Mouse (Mus musculus): ENCODE measurements around the gene Paqr7. TPM values are rescaled to one million over a fixed set of nuclear protein-coding genes. Genes with fewer than 3 reads are reported as not detected.

Paqr7 gene
- polyA plus RNA-seq, 1 experiment: 48.2 TPM

DNA sequence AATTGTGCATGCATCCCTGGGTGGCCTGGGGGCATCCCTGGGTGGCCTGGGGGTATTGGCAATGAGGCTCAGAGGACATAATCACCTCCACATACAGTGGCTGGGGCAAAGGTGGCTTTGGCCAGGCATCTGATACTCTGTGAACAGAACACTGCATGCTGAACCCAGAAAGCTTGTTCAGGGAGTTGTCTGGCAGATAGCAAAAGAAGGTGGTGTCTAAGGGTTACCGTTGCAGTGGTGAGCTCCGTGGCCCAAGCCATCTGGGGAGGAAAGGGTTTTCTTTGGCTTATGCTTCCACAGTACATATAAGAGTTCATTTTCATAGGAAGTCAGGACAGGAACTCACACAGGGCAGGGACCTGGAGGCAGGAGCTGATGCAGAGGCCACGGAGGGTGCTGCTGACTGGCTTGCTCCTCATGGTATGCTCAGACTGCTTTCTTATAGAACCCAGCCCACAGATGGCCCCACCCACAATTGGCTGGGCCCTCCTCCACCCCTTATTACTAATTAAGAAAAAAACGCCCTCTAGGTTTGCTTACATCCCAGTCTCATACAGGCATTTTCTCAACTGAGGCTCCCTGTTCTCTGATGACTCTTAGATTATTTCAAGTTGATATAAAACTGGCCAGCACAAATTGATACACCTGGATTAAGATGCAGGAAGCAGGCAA is 7.3 kb downstream of the Paqr7 start:
- no peak for DNase-seq (ENCODE audit: low read depth)

DNA sequence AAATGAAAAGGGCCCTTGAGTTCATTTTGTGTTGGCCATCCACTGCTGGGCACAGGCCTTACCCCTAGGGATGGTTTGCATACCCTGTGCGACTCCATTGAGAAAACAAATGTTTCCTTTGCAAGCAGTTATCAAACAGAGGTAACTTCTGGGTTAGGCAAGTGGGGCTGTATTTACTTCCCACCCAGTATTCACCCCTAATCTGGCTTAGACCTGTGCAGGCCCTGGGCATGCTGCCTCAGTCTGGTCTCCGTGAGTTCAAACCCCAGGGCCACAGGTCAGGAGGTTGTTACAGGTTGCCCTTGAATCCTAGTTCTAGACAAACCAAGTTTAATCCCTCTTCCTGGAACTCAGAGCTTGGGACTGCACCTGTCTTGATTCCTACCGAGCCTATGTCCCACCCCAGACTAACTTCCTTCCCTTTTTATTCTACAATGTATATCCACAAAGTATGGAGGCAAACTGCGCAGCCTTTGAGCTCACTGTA is 8.8 kb downstream of the Paqr7 start:
- DNase-seq (ENCODE audit: low read depth): no peak

DNA sequence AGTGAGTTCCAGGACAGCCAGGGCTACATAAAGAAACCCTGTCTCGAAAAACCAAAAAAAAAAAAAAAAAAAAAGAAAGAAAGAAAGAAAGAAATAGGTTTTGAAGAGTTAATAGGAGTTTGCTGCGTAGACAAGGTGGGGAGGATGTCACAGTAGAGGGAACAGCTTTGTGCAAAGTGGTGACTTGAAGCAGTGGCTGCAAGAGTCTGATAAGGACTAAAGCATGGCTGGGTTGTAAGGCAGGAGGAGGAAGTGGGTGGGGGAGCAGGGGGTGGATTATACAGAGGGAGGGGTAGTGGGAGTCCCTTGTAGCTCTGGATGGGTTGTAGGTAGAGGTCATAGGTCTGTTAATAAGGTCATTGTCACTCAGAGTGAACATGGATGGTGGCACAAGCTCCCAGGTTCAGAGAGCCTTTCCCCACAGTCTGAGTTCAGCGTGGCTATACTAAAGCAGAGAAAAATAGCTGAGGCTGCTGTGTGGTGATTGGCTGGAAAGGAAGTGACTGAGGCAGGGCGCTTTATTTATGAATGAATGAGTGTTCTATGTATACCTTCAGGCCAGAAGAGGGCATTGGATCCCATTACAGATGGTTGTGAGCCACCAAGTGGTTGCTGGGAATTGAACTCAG is 9.6 kb downstream of the Paqr7 start:
- DNase-seq (ENCODE audit: low read depth): no peak

DNA sequence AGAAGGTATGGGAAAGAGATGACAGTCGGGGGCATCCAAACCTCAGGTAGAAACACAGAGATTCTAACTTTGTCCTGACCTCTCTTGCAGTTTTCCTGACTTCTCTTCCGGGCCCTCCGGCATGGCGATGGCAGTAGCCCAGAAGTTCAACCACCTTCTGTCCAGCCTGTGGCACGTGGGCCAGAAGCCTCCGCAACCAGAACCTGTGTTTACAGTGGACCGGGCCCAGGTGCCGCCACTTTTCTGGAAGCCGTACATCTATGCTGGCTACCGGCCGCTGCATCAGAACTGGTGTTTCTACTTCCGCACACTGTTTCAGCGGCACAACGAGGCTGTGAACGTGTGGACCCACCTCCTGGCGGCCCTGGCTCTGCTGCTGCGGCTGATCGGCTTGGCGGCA is 10.2 kb downstream of the Paqr7 start:
- DNase-seq (ENCODE audit: low read depth): no peak

DNA sequence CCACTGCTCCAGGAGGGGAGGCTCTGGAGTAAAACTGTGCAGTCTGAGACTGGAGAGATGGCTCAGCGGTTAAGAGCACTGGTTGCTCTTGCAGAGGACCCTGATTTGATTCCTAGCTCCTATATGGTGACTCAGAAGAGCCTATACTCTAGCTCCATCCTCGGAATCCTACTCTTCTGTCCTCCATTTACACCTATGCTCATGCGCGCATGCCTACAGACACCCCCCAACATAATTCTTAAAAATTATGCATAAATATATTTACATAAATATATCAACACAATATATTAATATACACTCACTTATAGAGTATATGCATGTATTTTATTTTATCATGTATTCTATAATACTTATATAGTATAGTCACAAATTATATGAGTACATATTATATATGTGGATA is 13.9 kb downstream of the Paqr7 start:
- no peak for DNase-seq (ENCODE audit: low read depth)

DNA sequence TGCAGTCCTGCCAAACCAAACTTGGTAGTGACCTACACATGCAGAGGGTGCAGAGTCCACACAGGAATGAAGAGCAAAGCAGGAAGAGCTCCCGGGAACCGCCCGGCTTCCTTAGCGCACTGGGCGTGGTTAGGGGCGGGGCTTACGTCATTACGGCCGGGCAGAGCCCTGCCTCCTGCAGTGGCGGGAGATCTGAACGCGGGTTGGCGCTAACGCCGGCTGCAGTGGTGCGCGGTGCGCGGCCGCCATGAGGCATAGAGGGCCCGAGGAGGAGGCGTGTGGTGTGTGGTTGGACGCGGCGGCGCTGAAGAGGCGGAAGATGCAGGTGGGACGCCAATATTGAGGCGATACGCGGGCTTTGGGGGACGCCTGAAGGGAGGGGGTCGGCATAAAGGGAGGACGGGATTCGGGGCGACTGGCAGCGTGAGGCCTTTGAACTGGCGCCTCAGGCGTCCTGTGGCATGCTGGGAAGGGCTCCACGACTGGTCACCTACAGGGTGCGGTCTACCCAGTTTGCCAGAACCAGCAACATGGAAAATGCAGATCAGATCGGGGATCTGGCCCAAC is 14.4 kb downstream of the Paqr7 start, which contains the start of gene Aunip:
Gene Aunip (plus strand): TSS at position 155 of the 567 bp plus-strand sequence.
- DNase-seq (ENCODE audit: low read depth): no peak

DNA sequence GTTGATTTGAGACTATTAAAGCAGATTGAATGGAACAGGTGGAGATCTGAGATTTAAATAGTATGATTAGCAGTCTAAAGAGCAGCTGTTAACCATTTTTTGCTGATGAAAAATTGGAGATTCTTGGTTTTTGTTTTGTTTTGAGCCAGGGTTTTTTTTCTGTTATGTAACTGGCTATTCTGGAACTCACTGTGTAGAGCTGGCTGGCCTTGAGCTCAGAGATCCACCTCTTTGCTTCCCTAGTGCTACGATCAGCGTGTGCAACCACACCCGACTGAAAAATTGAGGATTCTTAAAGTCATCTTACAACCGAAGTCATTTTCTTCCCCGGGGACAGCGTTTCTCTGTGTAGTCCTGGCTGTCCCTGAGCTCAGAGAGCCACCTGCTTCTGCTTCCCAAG is 15.2 kb downstream of the Paqr7 start:
- DNase-seq (ENCODE audit: low read depth): no peak

DNA sequence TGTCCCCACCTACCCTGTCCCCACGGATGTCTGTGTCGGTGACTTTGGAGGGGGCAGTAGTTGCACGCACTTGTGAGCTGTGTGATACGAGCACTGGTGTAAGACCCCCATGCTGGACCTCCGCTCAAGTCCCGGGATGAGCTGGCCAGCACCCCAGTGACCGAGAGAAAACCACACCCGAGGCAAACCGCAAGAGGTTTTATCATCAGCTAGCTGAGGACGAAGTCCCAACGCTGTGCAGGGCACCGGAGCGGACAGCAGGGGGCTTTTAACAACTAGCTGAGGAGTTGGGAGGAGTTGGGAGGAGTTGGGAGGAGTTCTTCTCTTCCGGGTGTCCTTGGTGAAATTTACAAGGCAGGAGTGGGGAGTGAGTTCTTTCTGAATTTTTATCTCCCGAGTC is 16.3 kb downstream of the Paqr7 start:
- no peak for DNase-seq (ENCODE audit: low read depth)

DNA sequence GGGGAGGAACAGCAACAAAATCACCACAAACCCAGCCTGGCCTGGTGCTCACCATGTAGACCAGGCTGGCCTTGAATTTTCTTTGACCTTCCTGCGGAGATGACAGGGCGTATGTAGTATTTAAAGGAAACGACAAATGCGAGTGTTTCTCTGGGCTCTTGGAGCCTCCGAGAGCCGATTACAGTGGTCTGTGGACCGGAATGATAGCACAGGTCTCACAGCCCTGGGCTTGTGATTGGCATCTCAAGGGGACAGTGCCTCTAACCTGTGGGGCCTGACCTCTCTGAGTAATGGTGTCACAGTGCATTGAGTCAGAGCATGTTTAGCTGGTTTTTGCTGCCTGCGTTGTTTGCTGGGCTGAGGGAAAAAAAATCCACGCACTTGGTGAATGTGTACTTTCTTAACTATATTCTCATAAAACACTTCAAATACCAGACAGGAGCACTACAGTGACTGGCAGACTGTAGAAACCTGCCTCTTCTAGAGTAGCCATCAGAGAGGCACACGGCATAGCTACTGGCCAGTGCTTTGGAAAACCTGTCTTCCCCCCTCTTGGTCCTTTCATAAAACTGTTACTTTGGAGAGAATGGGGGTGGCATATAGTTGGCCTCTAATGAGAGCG is 17.9 kb downstream of the Paqr7 start:
- DNase-seq (ENCODE audit: low read depth): no peak

DNA sequence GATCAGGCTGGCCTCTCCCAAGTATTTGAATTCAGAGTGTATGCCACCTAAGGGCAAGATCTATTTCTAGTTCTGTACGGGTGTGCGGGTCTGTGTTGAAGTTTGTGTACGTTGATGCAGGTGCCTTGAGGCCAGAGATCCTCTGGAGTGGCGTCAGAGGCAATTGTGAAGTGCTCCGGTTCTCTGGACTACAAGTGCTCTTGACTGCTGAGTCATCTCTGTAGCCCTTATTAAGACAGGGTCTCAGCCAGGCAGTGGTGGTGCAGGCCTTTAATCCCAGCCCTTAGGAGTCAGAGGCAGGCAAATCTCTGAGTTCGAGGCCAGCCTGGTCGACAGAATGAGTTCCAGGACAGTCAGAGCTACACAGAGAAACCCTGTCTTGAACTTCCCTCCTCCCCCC is 19.1 kb downstream of the Paqr7 start:
- no peak for DNase-seq (ENCODE audit: low read depth)

DNA sequence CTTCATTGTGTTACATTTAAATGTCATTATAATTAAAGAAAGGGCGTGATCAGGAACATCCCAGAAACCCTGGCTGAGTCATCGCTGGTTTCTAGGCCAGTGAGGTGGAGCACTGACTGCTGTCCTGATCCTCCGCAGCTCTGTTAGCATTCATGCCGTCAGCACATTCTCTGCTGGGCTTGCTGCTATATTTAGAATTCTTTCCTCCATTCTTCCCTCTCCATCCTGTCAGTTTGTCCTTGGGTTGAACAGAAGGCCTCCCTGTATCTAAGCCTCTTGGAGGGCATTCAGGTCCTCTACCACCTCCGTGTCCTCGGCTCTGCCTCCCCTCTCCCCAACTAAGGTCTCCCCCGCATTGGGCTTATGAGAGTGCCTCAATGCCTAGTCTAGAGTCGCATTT is 20.5 kb downstream of the Paqr7 start:
- no peak for DNase-seq (ENCODE audit: low read depth)

DNA sequence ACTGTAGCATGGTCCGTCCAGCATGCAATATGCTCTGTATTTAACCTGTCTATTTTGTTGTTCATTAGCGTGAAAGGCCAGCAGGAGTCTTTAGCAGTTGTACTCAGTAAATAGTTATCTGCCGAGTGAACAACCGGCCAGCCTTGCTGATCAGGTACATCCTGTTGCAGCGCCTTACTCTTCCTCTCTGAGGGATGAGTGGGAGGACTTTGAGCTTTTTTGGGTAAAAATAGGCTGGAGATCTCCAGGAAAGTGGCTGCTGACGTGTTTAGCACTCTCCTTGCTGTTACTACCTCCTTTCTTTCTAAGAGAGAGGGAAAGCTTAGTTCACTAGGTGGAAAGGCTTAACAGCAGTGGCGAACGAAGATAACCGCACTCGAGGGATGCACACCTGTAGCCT is 21.2 kb downstream of the Paqr7 start:
- DNase-seq (ENCODE audit: low read depth): no peak

DNA sequence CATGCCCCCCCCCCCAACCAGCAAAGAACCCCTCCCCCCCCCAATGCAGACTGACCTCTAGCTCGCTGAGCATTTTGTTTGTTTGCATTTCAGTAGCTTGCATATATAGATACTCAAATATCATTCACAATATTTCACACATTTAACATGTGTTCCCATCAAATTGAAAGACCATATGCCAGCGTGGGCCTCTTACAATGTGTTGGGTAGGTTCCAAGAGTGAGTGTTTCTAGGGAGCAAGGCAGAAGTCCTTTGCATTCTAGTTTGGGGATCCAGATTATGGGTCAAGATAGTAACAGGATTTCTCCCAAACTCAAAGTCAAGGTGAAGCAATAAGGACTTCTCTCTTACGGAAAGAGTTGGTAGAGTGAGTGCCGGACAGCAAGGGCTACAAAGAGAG is 22.0 kb downstream of the Paqr7 start:
- DNase-seq (ENCODE audit: low read depth): no peak

DNA sequence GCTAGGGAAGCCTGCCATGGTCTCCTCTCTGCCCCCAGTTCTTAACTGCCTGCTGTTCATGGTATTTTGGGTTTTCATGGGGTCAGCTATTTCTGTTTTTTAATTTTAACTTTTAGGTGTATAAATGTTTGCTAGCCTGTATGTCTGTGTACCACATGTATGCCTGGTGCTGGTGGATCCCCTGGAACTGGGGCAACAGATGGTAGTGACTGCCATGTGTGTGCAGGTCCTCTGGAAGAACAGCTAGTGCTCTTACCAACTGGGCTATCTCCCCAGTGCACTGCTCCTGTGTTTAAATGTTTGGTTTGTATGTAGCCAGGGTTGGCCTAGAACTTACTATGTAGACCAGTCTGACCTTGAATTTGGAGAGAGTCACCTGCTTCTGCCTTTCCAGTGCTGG is 22.8 kb downstream of the Paqr7 start:
- no peak for DNase-seq (ENCODE audit: low read depth)

DNA sequence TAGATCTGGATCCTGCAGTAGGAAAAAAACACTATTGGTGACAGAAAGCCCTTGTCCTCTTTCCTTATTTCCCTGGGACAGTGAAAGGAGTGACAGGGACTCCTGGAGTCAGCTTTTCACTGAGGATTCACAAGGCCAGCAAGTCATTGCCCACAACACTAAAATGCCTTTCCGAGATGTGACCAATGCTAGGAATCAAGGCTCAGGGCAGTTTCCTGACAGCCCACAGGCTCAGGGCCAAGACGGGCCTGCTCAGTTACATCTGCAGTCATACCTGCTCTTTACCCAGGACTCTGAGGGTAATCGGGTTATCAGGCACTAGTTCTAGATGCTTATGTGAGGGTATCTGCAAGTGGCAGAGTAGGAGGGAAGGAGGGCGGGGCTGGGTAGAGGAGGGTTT is 26.9 kb downstream of the Paqr7 start:
- DNase-seq (ENCODE audit: low read depth): no peak

DNA sequence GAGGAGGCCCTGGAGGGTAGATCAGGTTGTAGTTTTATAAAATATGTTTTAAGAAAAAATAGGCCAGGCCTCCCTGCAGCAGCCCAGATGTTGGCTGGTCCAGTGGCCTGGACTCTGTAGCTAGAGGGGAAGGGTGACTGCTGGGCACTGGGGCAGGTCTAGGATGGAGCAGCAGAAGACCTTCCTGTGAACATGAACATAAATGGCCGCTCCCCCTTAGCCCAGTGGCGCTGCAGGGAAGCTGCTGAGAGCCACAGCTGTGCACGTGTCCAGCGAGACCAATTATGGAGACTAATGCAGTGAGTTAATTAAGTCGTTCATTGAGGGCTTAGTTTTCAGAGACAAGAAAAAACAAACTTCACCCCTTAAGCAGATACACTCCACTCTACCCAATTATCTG is 29.3 kb downstream of the Paqr7 start:
- DNase-seq (ENCODE audit: low read depth): no peak

DNA sequence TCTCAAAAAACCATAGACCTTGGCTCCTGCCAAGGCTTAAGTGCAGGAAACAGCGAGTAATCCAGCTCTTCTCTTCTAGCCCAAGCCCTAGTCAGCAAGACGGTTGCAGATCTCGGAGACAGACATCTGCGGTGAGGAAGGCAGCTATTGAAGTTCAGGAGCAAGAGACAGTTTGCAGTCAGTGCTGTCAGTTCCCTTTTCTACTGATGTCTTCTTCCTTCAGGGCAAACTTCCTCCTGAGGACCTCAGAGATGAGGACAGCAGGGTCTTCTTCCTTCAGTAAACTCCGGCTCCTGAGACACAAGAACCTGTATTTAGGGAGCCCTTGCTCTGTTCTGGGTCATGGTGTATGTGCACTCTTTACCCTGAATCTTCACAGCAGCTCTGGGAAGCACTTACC is 29.7 kb downstream of the Paqr7 start:
- DNase-seq (ENCODE audit: low read depth): no peak

DNA sequence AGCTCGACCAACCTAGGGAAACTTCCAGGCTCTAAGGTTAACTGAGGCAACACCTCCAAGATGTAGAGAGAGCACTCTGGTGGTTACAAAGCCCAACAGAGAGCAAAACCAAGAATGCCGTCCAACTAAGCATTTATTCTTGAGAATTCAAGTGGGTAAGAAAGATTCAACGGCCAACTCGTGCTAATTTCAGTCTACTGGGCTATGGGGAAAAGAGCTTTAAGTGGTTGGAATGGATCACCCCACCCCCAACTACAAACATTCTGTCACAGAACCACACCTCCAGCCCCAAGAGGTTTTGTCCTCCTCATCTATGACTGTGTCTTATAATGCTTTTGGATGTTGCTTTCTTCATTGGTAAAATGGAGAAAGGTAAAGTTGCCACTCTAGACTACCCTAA is 36.4 kb downstream of the Paqr7 start:
- DNase-seq (ENCODE audit: low read depth): no peak

DNA sequence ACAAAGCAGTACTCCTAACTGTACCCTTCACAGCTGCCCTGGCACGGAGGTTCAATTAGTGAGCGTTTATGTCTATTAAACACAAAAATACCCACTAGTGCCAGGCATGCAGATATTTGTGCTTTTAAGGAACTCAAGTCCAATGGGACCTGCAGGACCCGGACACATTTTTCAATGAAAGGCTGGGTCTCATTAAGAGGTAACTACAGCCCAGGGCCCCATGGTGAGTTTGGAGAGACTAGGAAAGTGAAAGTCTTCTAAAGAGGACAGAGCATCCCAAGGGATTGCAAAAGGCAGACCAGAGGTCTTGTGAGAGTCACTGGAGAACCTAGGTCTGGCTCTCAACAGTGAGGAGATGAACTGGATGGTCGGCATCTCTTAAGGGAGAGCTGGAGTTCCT is 36.9 kb downstream of the Paqr7 start:
- DNase-seq (ENCODE audit: low read depth): no peak

DNA sequence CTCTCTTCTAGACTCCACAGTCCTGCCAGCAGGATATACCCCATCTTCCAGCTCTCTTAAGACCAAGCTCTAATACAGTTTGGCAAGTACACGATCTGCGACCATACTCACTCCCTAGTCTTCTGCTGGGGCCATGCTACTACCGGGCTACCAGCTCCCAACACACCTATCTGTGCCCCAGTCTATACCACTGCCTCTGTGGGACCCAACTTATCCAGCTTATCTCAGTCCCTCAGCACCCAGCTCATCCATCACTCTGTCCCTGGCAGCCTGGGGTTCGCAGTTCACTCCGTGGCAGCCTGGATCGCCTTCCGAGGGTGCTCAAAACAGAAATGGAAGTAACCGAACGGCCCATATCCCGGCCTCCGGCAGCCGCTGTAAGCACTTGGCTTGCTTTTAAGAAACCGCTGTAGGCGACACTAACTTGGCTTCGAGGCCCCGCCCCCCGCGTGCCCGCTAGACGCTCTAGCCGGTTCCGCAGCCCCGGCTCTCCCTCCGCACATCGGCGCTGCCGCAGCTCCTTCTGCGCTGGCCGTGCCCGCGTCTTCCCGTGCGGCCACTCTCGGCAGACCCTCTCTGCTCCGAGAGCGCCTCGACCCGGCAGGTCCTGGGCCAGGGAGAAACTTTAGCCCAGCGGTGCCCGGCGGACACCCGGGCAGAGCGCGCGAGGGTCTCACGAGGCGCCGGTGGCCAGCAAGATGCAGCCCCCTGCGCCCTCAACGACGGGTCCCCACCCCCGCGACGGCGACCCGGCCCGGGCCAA is 37.8 kb downstream of the Paqr7 start:
- DNase-seq (ENCODE audit: low read depth): no peak

DNA sequence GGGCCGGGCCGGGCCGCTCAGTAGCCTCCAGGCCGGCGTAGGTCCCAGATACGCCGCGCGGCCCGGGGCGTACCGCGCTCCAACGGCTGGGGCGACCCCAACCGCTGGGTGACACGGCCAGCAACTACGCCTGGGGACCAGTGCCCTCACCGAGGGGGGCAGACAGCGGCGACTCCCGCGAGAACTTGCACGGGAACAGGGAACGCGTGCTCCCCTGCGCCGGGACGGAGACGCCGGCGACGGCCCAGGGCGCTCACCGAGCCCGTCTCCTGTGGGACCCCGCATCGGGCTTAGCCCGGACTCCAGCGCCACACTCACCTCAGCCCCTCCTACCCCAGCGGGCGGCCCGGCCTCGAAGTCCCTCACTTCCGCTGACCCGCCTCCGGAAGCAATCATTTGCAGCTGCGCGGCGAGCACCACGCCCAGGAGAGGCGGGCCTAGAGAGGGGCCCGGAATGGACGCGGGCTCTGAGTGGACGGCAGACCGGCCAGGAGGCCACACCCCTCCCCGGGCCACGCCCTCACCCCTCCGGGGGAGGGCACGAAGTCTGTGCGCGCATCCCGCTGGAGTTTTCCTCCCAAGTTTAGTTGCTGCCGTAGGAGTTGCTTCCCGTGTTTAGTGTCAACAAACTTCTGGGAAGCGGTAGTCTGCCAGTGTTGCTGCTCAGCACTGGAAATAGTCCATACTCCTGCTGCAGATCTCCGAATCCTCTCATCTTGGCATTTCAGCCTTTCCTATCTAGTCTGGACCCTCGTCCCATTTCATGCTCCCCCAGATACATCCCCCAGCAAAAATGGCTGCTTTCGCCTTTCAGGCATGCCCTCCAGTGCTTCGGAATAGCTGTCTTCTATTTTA is 38.7 kb downstream of the Paqr7 start, which contains the start of gene Mtfr1l:
Gene Mtfr1l (minus strand): TSS at position 456 of the 855 bp plus-strand sequence.
- no peak for DNase-seq (ENCODE audit: low read depth)
